Mouse (Mus musculus): ENCODE data around the gene Prkg1. TPM values are rescaled to one million over a fixed set of nuclear protein-coding genes. Genes with fewer than 3 reads are reported as not detected.

Prkg1 gene
- polyA plus RNA-seq (2012; ENCODE audit: low replicate concordance), result 0.08 TPM in 1 of 2 replicates, not detected in the other

GRCm38 (mm10) chr19:31764801-31765340, at the start of gene Prkg1:
Gene Prkg1, minus strand, starts transcription at chr19:31765033.

GRCm38 (mm10) chr19:31082662-31083429, 682.0 kb downstream of the Prkg1 start, which contains the start of gene Cstf2t:
Gene Cstf2t, plus strand, starts transcription at chr19:31082837.

DNA sequence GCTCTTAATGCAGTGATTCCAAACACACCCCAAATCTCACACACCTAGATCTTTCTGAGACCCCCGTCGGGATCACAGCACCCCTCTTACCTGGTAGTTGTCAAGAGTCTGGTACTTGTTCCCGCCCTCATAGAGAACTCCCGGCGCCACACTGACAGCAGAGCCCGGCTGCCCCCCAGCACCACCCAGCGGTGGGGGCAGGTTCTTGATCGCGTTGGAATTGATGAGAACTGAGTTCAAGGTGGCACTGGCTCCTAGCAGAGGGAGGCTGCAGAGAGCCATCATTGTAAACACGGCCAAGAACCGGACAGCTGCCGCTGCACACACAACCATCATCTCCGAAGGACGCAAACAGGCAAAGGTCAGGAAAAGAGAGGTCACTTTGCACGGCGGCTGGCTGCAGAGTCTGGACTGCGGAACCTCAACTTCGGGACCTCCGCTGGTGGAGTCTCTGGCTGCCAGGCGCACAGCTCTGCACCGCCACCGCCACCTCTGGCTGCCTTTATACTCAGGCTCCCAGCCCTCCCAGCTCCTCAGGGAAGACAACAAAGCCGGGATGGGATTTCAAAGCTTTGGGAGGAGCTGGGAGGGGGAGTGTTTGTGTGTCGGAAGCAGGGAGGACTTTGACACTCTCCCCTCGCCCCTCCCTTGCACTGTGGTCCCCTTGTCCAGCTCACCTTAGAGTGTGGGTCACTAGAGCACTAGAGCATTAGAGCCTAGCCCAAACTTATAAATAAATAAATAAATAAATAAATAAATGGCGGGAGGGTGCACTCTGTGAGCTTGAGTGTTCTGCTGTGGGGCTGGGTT, 1215.6 kb downstream of the Prkg1 start, which contains the start of gene Dkk1:
Dkk1 (minus strand) TSS at position 622 of the 810 bp plus-strand sequence.

Other genes starting within 250 kb of the Prkg1 start
- gene A1cf, start 103.7 kb upstream of the Prkg1 start, polyA plus RNA-seq (2012; ENCODE audit: low replicate concordance), result 0.07 TPM in 1 of 2 replicates, not detected in the other

All from hematopoietic multipotent progenitor cell, adult 10-12 weeks (in vitro differentiated cells).